In genomic region chr7:110822055-110822454, GRCm38 (mm10) we compare ENCODE assay signal across 18 mouse cellular contexts. TPM values are rescaled to one million over a fixed set of nuclear protein-coding genes. Genes with fewer than 3 reads are reported as not detected.
DNase-seq lines count a peak whose midpoint lies in the region; ATAC-seq and TF ChIP-seq lines count a peak whose summit lies in the region.
"Had no signal": no experiment of that assay in that cellular context is flagged by ENCODE, and none has a peak within 500 bp of the region (broad histone marks: within the 10 kb centered on the region; RNA-seq: fewer than 3 reads in every experiment).

No protein-coding gene starts in this region.

- H3K4me1 ChIP-seq in heart, embryonic 10.5 days: peaks cover 48% of the 10 kb centered on the region
- H3K4me1 ChIP-seq in intestine, embryonic 14.5 days (replicated peaks; ENCODE audit: control insufficient read depth, insufficient read depth, low read length): 0 out of 2 replicates have a peak, but pooled peaks cover 9% of the 10 kb centered on the region
- 0 out of 2 replicates have a peak, but pooled peaks cover 2% of the 10 kb centered on the region for H3K4me1 ChIP-seq in intestine, embryonic 15.5 days (replicated peaks)
- peaks cover 28% of the 10 kb centered on the region for H3K4me1 ChIP-seq in embryonic facial prominence, embryonic 13.5 days
- peaks cover 28% of the 10 kb centered on the region for H3K4me1 ChIP-seq in heart, postnatal 0 days (ENCODE audit: control insufficient read depth, insufficient read depth)
- peaks cover 7% of the 10 kb centered on the region for H3K4me1 ChIP-seq in cerebellum, adult 2 months (ENCODE audit: control insufficient read depth, insufficient read depth, low read length)
- H3K4me1 ChIP-seq: midbrain, embryonic 15.5 days had no signal

- no peak overlapping the region for H3K4me3 ChIP-seq in heart, embryonic 10.5 days
- H3K4me3 ChIP-seq in intestine, embryonic 14.5 days (ENCODE audit: low read depth, low read length): no peak overlapping the region
- H3K4me3 ChIP-seq in intestine, embryonic 15.5 days (replicated peaks): no peak overlapping the region
- H3K4me3 ChIP-seq in embryonic facial prominence, embryonic 13.5 days: no peak overlapping the region
- H3K4me3 ChIP-seq in heart, postnatal 0 days (ENCODE audit: low read depth, low read length): no peak overlapping the region
- no peak overlapping the region for H3K4me3 ChIP-seq in cerebellum, adult 2 months (replicated peaks; ENCODE audit: insufficient read depth, low read depth, low read length)
- H3K4me3 ChIP-seq: midbrain, embryonic 15.5 days; myocyte; neural tube, embryonic 15.5 days had no signal

- intact Hi-C loops in heart, postnatal 25 days (cut with DNase I): no loop called here

- H3K36me3 ChIP-seq in heart, embryonic 10.5 days: peaks cover 29% of the 10 kb centered on the region
- peaks cover 44% of the 10 kb centered on the region for H3K36me3 ChIP-seq in intestine, embryonic 14.5 days (ENCODE audit: control insufficient read depth, insufficient read depth, low read length)
- H3K36me3 ChIP-seq in intestine, embryonic 15.5 days: peaks cover 12% of the 10 kb centered on the region; the same call in 1 of the 2 replicates
- H3K36me3 ChIP-seq in embryonic facial prominence, embryonic 13.5 days: peaks cover 19% of the 10 kb centered on the region; the same call in 1 of the 2 replicates
- peaks cover 35% of the 10 kb centered on the region for H3K36me3 ChIP-seq in heart, postnatal 0 days (replicated peaks; ENCODE audit: control insufficient read depth, insufficient read depth, low read length)

- no peaks in the 10 kb centered on the region for H3K9me3 ChIP-seq in heart, embryonic 10.5 days
- H3K9me3 ChIP-seq in intestine, embryonic 14.5 days (ENCODE audit: control insufficient read depth, low read length): no peaks in the 10 kb centered on the region
- no peaks in the 10 kb centered on the region for H3K9me3 ChIP-seq in intestine, embryonic 15.5 days
- H3K9me3 ChIP-seq in embryonic facial prominence, embryonic 13.5 days: no peaks in the 10 kb centered on the region
- no peaks in the 10 kb centered on the region for H3K9me3 ChIP-seq in heart, postnatal 0 days (replicated peaks; ENCODE audit: control insufficient read depth, low read length)
- H3K9me3 ChIP-seq: midbrain, embryonic 15.5 days; neural tube, embryonic 15.5 days had no signal

- no peak for DNase-seq in heart, embryonic 10.5 days (ENCODE audit: low spot score)
- no peak for DNase-seq in heart, postnatal 25 days (ENCODE audit: low spot score)
- peak; percentile 21 for DNase-seq in intestine, embryonic 14.5 days (ENCODE audit: low spot score)
- DNase-seq in heart, postnatal 0 days (ENCODE audit: low spot score): no peak
- DNase-seq in cerebellum, adult 2 months: no peak
- DNase-seq in kidney, adult 18-20 months: no peak
- DNase-seq: kidney, adult 11 months; thymus, adult 18-20 months had no signal

- no peaks in the 10 kb centered on the region for H3K27me3 ChIP-seq in heart, embryonic 10.5 days (ENCODE audit: insufficient read depth, poor library complexity, severe bottlenecking)
- no peaks in the 10 kb centered on the region for H3K27me3 ChIP-seq in intestine, embryonic 14.5 days (replicated peaks; ENCODE audit: control insufficient read depth, insufficient read depth, low read length)
- no peaks in the 10 kb centered on the region for H3K27me3 ChIP-seq in intestine, embryonic 15.5 days (replicated peaks)
- H3K27me3 ChIP-seq in embryonic facial prominence, embryonic 13.5 days: no peaks in the 10 kb centered on the region
- no peaks in the 10 kb centered on the region for H3K27me3 ChIP-seq in heart, postnatal 0 days (ENCODE audit: control insufficient read depth, insufficient read depth, low read length)
- no peaks in the 10 kb centered on the region for H3K27me3 ChIP-seq in cerebellum, adult 2 months (ENCODE audit: control insufficient read depth, insufficient read depth, low read length)
- H3K27me3 ChIP-seq: midbrain, embryonic 15.5 days; neural tube, embryonic 15.5 days had no signal

- no peak for TF ChIP-seq POLR2A in cerebellum, adult 2 months (IDR thresholded peaks at IDR 0.05; ENCODE audit: borderline replicate concordance, insufficient read depth, low read length)

- peak overlapping the region; percentile 53; the same call in 1 of the 2 replicates for H3K27ac ChIP-seq in heart, embryonic 10.5 days
- no peak overlapping the region for H3K27ac ChIP-seq in intestine, embryonic 14.5 days (ENCODE audit: low read depth)
- no peak overlapping the region for H3K27ac ChIP-seq in intestine, embryonic 15.5 days
- H3K27ac ChIP-seq in embryonic facial prominence, embryonic 13.5 days: peak overlapping the region; percentile 9; the same call in 1 of the 2 replicates
- H3K27ac ChIP-seq in heart, postnatal 0 days (ENCODE audit: low read depth): peak overlapping the region; percentile 69
- no peak overlapping the region for H3K27ac ChIP-seq in cerebellum, adult 2 months (ENCODE audit: insufficient read depth, low read length)
- H3K27ac ChIP-seq: midbrain, embryonic 15.5 days had no signal

- no peak for TF ChIP-seq CTCF in heart, postnatal 0 days (IDR thresholded peaks at IDR 0.05; ENCODE audit: low read depth)
- no peak for TF ChIP-seq CTCF in cerebellum, adult 2 months (IDR thresholded peaks at IDR 0.05; ENCODE audit: borderline replicate concordance, insufficient read depth, low read depth, low read length)

- no peak for TF ChIP-seq EP300 in heart, postnatal 0 days (IDR thresholded peaks at IDR 0.05; ENCODE audit: low read depth)

- WGBS in heart, embryonic 10.5 days: 79% methylated on average over 4 of the region's 4 CpGs
- WGBS in intestine, embryonic 14.5 days: 47% methylated on average over 4 of the region's 4 CpGs
- WGBS in intestine, embryonic 15.5 days: 47% methylated on average over 4 of the region's 4 CpGs
- 41% methylated on average over 4 of the region's 4 CpGs for WGBS in embryonic facial prominence, embryonic 13.5 days
- WGBS in heart, postnatal 0 days: 39% methylated on average over 4 of the region's 4 CpGs
- WGBS in cerebellum, adult 2 months: 38% methylated on average over 4 of the region's 4 CpGs

- ATAC-seq in intestine, embryonic 14.5 days (replicated peaks; ENCODE audit: low FRiP score, low TSS enrichment, low read depth): no peak
- ATAC-seq in intestine, embryonic 15.5 days: no peak
- no peak for ATAC-seq in embryonic facial prominence, embryonic 13.5 days (ENCODE audit: insufficient number of reproducible peaks, insufficient read depth, low FRiP score, low TSS enrichment, low read depth)
- ATAC-seq in heart, postnatal 0 days (ENCODE audit: insufficient read depth, low read depth): no peak
- ATAC-seq: forebrain, embryonic 16.5 days; liver, postnatal 0 days; midbrain, embryonic 15.5 days had no signal

- no peak overlapping the region for H3K9ac ChIP-seq in intestine, embryonic 14.5 days (ENCODE audit: low read length)
- H3K9ac ChIP-seq in intestine, embryonic 15.5 days: no peak overlapping the region
- no peak overlapping the region for H3K9ac ChIP-seq in embryonic facial prominence, embryonic 13.5 days
- H3K9ac ChIP-seq in heart, postnatal 0 days (replicated peaks; ENCODE audit: low read depth, low read length): no peak overlapping the region
- H3K9ac ChIP-seq: liver, postnatal 0 days; midbrain, embryonic 15.5 days; neural tube, embryonic 15.5 days had no signal

- H3K4me2 ChIP-seq in intestine, embryonic 14.5 days (ENCODE audit: low read length): no peak overlapping the region
- no peak overlapping the region for H3K4me2 ChIP-seq in intestine, embryonic 15.5 days (replicated peaks)
- H3K4me2 ChIP-seq in embryonic facial prominence, embryonic 13.5 days: no peak overlapping the region
- H3K4me2 ChIP-seq in heart, postnatal 0 days (ENCODE audit: low read depth, low read length): no peak overlapping the region
- H3K4me2 ChIP-seq: midbrain, embryonic 15.5 days; neural tube, embryonic 15.5 days had no signal

RNA-seq across cellular contexts. Expression of gene Rnf141, which starts 22.2 kb away (rescaled TPM):
- polyA plus RNA-seq in heart, embryonic 10.5 days (2016; fragmentation: Nextera tagmentation; extraction: Ambion mirVana): 29.3 and 31.6 TPM in 2 replicates
- 10 to 100 TPM; 31.9 to 41.0 TPM for total RNA-seq in heart, postnatal 25 days (2021)
- 40.8 and 41.2 TPM in 2 replicates for polyA plus RNA-seq in intestine, embryonic 14.5 days (2014; fragmentation: Nextera tagmentation; extraction: Ambion mirVana)
- polyA plus RNA-seq in intestine, embryonic 15.5 days (2015; fragmentation: Nextera tagmentation; extraction: Ambion mirVana): 39.8 and 41.8 TPM in 2 replicates
- 16.9 and 17.0 TPM in 2 replicates for polyA plus RNA-seq in embryonic facial prominence, embryonic 13.5 days (2015; fragmentation: Nextera tagmentation; extraction: Ambion mirVana)
- 59.9 and 144 TPM in 2 replicates for total RNA-seq in heart, postnatal 0 days (2014; rRNA removed; ENCODE audit: low replicate concordance)
- 22.7 and 26.4 TPM in 2 replicates for polyA plus RNA-seq in heart, postnatal 0 days (2015; fragmentation: Nextera tagmentation; extraction: Ambion mirVana)
- polyA plus RNA-seq in cerebellum, adult 2 months (2012; rRNA removed): 81.3 and 88.4 TPM in 2 replicates

RNA-seq across cellular contexts. Expression of gene Lyve1, which starts 41.0 kb away (rescaled TPM):
- polyA plus RNA-seq in heart, embryonic 10.5 days (2016; fragmentation: Nextera tagmentation; extraction: Ambion mirVana): 1.6 and 3.6 TPM in 2 replicates
- total RNA-seq in heart, postnatal 25 days (2021): 10 to 100 TPM; 21.8 to 22.0 TPM
- 7.8 and 10.3 TPM in 2 replicates for polyA plus RNA-seq in intestine, embryonic 14.5 days (2014; fragmentation: Nextera tagmentation; extraction: Ambion mirVana)
- polyA plus RNA-seq in intestine, embryonic 15.5 days (2015; fragmentation: Nextera tagmentation; extraction: Ambion mirVana): 12.7 and 18.3 TPM in 2 replicates
- polyA plus RNA-seq in embryonic facial prominence, embryonic 13.5 days (2015; fragmentation: Nextera tagmentation; extraction: Ambion mirVana): 2.8 and 5.2 TPM in 2 replicates
- 38.9 and 56.7 TPM in 2 replicates for total RNA-seq in heart, postnatal 0 days (2014; rRNA removed; ENCODE audit: low replicate concordance)
- polyA plus RNA-seq in heart, postnatal 0 days (2015; fragmentation: Nextera tagmentation; extraction: Ambion mirVana): 13.8 and 15.2 TPM in 2 replicates
- 0.34 and 0.43 TPM in 2 replicates for polyA plus RNA-seq in cerebellum, adult 2 months (2012; rRNA removed)
- total RNA-seq: granulocyte monocyte progenitor cell, adult 5-6 weeks; megakaryocyte-erythroid progenitor cell, adult 5-6 weeks had no signal
- polyA plus RNA-seq: C2C12, myocyte had no signal

RNA-seq across cellular contexts. Expression of gene Ampd3, which starts 54.0 kb away (rescaled TPM):
- polyA plus RNA-seq in heart, embryonic 10.5 days (2016; fragmentation: Nextera tagmentation; extraction: Ambion mirVana): 4.9 and 5.7 TPM in 2 replicates
- 10 to 100 TPM; 46.0 to 46.2 TPM for total RNA-seq in heart, postnatal 25 days (2021)
- polyA plus RNA-seq in intestine, embryonic 14.5 days (2014; fragmentation: Nextera tagmentation; extraction: Ambion mirVana): 1.3 and 1.9 TPM in 2 replicates
- polyA plus RNA-seq in intestine, embryonic 15.5 days (2015; fragmentation: Nextera tagmentation; extraction: Ambion mirVana): 4.1 and 4.8 TPM in 2 replicates
- 3.5 and 6.2 TPM in 2 replicates for polyA plus RNA-seq in embryonic facial prominence, embryonic 13.5 days (2015; fragmentation: Nextera tagmentation; extraction: Ambion mirVana)
- 12.2 and 19.7 TPM in 2 replicates for total RNA-seq in heart, postnatal 0 days (2014; rRNA removed; ENCODE audit: low replicate concordance)
- 12.8 and 15.6 TPM in 2 replicates for polyA plus RNA-seq in heart, postnatal 0 days (2015; fragmentation: Nextera tagmentation; extraction: Ambion mirVana)
- 19.0 and 21.1 TPM in 2 replicates for polyA plus RNA-seq in cerebellum, adult 2 months (2012; rRNA removed)

Comparison
In these comparisons a context has a peak if more than half of its experiments do, and no peak if none do; other contexts are left out.
1. H3K27ac ChIP-seq: peak in heart, embryonic 10.5 days (single experiment), embryonic facial prominence, embryonic 13.5 days (single experiment) and heart, postnatal 0 days (single experiment); none in intestine, embryonic 14.5 days (single experiment), intestine, embryonic 15.5 days (single experiment) and cerebellum, adult 2 months (single experiment).